Mouse (Mus musculus) ES-E14 (cell line): ENCODE data around the gene Rprd1b.

ENCODE experiments used
- HCFC1 ChIP-seq: IDR thresholded peaks from 2 replicates; pipeline ENCODE4 v1.6.1; 2012; ENCODE audit warnings: low read length, inconsistent platforms, borderline replicate concordance; ENCODE audit not compliant: insufficient read depth
- ZC3H11A ChIP-seq: IDR thresholded peaks from 2 replicates; pipeline ENCODE4 v1.6.1; 2012; ENCODE audit warnings: low read depth, mild to moderate bottlenecking, inconsistent platforms, low read length, borderline replicate concordance
- ZNF384 ChIP-seq: IDR thresholded peaks from 2 replicates; pipeline ENCODE4 v1.6.1; 2012; ENCODE audit warnings: low read depth, low read length, inconsistent platforms

DNA sequence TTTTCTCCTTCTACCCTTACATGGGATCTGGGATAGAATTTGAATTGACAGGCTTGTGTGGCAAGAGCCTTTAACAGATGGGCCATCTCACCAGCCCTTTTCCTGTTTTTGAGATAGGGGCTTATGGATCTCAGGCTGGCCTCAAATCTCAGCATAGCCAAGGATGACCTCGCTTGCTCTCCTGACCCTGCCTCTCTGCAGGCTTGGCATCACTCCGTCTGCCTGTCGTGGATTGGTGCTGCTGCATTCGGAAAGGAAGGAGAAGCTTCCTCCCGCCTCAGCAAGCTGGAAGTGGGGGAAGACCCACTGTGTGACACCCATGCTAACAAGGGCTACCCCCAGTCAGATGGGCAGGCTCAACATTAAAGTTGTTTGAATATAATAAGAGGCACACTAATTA lies 49.1 kb upstream of the Rprd1b start:
- no peak for TF ChIP-seq ZC3H11A
- TF ChIP-seq ZNF384, result no peak
- no peak for TF ChIP-seq HCFC1
